Mouse (Mus musculus): ENCODE measurements around the gene Morn3.

Gene Morn3

DNA sequence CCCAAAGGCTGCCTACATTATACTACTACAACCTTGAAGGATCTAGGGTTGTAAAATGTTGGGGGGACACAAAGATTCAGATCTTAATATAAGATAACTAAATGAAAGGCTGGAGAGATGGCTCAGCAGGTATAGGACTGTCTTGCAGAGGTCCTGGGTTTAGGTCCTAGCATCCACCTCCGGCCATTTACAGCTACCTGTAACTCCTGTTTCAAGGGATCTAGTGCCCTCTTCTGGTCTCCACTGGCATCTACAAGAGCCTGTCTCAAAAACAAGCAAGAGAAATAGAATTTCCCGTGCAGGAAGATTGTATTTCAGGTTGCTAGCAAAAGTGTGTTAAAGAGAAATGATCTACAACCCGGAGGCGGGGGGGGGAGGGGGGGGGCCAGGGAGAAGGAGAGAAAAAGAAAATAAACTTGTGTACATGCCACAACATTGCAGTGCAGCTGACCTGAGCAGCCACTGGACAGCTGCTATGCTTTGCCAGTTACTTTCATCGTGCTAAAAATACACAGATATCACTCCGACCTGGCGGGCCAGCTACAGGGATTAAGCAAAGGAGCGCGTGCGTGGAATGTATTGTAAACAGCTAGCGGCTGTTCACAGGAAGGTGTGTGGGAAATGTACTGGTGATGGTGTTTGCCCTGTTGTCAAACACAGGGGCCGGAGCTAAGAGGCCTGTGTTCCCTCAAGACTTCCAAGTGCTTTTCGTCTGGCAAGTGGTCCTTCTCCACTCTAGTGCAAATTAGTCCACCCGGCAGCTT, 13.1 kb upstream of the Morn3 start:
- DNase-seq, result peak; percentile 87

DNA sequence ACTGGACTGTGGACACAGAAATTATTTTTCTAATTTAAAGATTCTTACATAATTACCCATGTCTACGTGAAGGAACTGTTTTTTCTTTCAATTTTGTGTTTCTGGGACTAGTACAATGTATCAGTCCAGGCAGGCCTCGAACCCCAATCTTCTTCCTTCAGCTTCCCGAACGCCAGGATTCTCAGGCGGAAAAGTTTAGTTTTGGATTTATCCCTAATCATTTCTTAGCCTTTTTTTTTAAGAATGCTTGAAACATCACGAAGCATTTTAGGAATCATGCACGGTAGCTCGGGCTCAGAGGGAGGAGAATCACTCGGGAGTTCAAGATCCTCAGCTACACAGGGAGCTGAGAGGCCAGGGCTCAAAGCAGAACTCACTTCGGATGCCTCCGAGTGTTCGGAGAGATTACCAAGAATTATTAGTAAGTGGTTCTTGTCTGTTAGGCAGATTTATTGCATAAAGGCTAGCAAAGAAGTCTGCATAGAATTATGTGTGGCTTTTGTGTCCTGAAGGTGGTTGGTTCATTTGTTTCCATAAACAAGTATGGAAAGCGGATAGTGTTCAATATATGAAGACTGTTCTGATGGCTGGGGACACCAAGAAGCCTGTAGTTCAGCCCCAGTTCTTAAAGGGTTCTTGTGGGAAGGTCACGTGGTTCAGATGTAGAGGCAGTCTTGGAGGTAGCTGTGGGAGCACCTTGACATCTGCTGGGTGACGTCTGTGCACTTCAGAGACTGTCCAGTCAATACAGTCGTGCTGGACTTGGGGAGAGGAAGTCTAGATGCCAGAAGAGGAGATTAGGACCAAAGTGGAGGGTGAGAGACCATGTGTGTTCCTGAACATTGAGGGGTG, 11.7 kb upstream of the Morn3 start:
- DNase-seq, result no peak

DNA sequence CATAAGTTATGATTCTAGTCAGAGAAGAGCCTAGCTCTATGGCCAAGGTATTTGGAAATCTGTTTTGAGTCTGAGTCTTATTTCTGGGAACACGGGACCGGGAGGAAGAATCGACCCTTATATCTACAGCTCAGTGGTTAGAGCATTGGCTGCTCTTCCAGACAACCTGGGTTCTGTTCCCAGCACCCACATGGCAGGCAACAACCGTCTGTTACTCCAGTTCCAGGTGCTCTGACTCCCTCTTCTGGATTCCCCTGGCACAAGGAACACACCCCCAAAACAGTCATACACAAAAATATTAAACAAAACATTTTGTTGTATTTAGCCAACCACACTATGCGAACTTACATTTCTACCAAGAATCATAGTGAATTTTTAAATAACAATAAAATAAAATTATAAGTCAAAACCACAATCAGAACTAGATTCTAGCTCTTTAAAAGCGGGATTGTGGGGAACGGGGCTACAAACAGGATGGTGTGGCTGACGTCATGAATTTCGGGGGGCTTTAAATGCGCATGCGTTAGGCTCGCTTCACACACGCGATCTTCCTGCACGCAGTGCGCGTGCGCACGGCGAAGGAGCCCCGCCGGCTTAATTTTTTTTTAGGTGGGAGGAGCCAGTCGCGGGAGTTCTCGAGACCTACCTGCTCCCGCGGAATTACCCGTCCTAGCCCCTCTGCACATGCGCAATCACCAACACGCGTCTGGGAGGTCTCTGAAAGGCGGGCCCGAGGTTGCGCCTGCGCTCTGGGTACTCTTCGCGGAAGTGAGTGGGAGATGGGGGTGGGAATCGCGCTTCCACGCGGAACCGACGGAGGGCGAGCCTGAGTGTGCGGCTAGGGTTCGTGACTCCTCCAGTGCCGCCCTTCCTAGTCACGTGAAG, 10.8 kb upstream of the Morn3 start:
- DNase-seq, result peak; percentile 100

DNA sequence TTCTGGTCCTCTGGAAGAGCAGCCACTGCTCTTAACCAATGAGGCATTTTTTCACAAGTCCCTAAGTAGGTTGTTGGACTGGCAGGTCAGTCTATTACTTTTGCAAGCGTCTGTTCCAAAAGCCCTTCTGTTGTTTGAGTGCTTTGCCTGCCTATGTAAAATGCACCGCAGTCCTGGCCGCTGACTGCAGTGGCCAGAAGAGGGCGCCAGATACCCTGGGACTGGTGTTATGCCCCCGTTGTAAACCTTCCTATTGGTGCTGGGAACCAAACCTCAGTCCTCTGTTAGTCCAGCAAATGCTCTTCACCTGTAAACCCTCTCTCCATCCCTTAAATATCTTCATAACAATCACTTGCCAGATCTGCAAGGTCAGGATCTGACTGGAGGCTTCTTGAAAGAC, 4.9 kb upstream of the Morn3 start:
- DNase-seq, result no peak

DNA sequence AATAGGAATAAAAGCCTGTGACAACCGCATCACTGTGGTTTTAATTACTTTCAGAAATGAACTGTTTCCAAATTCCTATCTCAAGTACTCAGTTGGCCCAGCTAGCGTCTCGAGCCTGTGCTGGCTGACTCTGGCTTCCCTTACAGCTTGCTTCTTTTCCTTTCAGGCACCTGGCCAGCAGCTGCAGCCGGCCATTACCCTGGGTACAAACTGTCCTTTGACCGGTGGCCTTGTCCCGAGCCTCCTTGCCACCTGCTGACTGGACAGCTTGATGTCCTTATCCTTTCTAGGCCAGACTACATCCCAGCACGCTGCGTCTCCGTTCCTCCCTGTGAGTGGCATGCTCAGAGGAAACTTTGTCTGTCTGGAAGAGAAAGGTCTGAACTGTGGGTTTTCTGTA, 4.1 kb upstream of the Morn3 start:
- peak; percentile 80 for DNase-seq

DNA sequence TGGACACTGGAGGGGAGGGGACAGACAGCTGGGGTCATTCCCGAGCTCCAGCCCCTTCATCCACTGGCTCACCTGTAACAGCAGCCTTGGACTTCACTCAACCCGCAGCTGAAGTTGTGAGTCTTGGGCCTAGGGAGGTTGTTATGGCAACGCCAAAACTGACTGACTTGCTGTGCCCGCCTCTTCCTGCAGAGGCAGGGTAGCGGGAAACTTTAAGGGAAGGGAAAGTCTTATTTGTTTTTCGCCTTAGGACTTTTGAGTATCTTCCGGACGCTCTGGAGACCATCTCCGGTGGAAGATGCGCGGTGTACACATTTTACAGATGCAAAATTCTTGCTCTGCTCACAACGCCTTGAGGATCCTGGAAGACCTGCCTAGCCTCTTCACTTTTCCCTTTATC, 2.5 kb upstream of the Morn3 start:
- DNase-seq, result no peak

DNA sequence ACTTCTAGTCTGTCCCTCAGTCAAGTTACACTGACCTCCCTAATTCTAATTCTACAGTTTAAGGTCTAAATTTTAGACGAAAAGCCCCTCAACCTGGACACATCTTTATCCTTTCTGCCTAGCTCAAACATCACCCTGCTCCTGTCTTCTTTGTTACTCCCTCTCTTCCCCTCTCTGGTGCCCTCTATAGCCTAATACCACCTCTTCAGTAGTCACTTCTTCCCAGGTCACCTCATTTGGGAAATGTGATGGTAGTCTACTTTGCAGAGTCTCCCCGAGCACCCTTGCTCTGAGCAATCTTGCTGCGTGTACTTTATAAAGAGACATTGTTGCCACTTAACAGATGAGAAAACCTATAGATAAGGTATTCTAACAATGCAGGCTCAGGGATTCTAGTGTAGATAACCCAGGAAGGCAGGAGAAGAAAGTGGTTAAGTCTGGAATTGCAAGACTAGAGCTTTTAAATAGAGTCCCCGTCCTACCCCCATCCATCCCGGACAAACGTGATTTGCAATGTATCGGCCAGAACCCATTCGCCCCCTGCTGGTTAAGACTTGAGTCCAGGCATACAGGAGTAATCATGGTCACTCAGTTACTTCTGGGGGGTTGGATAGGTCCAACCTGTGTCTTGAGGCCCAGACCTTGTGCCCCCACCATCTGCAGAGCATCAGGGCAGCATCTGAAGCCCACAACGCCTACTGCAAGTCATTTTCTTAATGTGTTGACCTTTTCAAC, 1.1 kb downstream of the Morn3 start:
- peak; percentile 82 for DNase-seq

DNA sequence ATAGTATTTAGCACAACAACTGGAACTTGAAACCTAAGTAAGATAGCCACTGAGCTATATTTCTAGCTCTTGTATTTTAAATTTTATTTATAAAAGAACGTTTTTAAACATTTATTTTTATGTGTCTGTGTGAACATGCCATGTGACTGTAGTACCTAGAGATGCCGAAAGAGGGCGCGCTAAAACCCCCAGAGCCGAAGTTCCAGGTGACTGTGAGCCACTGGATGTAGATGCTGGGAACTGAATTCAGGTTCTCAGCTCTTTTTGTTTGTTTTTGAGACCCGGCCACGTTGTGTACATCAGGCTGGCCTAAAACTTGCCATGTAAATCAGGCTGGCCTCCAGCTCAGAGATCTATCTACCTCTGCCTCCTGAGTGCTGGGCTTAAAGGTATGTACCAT, 3.0 kb downstream of the Morn3 start:
- no peak for DNase-seq

DNA sequence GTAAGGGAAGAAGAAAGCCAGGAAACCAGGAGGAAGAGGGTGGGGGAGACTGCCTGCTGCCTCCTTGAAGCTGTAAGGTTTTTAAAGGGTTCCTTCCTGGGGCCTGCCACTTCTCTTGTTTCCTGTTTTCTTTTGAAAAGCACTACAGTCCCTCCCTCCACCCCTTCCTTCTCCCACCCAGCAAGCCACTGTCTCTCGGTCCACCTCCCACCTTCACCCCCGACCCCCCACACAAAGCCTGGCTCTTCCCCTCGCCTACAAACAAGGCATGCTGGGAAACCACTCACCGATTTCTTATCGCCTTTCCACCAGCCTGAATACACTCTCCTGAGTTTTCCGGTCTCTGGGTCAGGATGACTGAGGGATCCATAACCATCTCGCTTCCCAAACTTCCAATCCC, 6.0 kb downstream of the Morn3 start:
- DNase-seq, result no peak

DNA sequence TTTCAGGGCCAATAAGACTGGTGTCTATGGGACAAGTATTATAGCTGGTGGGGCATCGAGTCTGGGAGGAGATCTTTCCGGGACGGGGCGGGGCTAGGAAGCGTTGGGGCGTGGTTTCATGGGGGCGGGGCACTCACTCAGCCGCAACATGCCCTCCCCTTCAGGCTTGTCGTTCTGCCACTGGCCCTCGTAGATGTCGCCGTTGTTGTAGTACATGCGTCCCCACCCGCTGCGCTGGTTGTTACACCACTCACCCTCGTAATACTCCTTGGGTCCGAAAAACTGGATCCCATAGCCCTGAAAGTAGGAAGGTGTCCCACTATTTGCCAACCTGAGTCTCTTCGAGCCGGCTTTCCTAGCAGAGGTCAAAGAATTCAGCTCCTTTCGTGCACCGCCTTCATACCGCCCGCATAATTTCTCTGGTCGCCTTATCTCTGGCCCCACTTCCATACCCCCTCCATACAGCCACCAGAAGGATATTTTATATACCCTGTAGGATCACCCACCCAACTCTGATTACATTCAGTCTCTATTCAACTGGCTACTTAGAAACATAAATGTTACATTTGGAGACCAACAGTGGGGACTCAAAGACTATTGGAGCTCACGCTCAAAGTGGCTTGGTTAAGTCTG, 7.6 kb downstream of the Morn3 start:
- peak; percentile 88 for DNase-seq

DNA sequence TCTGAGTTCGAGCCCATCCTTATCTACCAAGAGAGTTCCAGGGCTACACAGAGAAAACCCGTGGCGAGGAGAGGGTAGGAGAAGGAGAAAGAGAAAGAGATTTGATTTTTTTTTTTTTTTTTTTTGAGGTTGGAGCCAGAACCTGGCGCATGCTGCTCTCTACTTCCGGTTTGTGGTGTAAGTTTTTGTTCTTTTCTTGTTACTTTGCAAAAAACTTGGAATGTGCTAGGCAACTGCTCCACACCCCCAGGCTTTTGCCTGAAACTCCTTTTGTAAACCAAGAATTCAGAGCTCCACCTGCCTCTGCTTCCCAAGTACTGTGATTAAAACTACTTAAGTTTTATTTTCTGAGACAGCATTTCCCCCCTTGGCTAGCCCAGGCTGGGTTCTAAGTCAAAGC, 8.7 kb downstream of the Morn3 start:
- no peak for DNase-seq

DNA sequence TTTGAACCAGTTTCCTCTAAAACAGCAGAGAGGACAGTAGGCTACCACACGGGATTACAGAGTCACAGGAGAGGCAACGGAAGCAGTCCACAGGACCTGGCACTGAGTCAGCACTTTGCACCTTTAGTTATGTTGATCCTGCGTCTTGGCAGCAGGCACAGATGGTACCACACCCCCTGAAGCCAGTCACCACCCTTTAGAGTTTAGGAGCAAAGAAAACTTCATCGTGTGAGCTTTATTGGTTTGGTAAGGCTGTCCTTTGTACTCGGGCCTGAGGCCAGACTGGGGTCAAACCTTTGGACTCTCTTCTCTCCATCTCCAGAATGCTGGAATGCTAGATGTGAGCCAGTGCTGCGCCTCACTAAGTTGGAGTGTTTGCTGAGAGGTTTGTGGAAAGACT, 11.3 kb downstream of the Morn3 start:
- DNase-seq, result peak; percentile 97

DNA sequence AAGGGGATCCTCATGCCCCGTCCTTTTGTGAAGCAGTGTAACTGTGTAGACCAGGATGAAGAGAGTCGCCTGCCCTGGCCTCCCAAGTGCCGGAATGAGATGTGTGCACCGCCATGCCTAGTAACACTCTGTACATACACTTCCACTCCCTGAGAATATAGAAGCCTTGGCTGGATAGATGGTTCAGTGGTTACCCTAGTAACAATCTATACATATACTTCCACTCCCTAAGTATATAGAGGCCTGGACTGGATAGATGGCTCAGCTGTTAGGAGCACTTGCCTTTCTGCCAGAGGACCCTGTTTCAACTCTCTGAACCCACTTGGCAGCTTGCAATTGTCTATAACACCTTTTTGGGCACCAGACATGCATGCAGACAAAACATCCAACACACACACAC, 11.7 kb downstream of the Morn3 start:
- DNase-seq, result no peak

DNA sequence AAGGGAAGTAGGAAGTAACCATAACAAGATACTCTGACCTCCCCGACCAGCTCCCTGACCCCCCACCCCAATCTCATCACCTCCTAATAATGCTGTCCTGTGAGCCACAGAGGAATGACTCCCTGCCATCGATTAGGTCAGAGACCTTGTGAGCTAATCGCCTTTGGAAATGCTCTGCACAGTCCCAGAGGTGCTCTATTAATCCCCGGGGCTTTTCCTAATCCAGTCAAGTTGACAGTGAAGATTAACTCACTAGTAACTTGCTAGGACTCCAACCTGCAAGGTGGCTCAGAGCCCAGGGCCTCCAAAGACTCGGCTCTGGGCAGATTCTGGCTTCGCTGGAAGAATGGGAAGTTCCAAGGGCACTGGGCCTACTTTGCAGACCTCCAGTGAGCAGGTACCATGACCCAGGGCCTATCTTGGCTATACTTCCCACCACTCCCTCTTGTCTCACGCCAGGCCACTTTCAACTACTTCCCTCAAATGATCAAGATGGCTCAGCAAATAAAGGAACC, 13.1 kb downstream of the Morn3 start:
- DNase-seq, result peak; percentile 78

DNA sequence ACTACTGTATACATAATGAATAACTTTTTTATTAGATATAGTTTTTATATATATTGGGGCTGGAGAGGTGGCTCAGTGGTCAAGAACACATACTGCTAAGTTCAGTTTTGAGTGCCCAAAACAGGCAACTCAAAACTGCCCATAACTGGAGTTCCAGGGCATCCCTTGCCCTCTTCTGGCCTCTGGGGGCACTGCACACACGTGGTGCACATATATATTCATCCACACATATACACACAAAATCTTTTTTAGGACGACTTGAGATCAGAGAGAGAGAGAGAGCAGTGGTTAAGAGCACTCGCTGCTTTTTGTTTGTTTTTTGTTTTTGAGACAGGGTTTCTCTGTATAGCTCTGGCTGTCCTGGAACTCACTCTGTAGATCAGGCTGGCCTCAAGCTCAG, 15.5 kb downstream of the Morn3 start:
- DNase-seq, result no peak

DNA sequence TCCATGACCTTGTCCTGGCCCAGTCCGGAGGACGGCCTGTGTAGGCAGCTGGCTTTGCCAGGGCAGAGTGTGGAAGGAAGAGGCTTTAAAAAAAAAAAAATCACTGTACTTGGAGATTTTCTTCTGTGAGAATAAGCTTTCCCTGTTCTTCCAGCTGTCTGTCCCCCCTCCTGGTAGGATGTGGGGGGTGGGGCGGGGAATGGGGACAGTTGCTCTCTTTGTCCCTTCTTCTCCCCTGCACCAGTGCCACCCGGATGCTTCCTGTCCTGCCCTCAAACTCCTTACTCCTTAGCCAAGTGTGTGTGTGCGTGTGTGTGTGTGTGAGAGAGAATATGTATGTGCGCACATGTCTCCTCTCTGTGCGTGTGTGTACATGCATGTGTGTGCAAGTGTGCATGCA, 17.1 kb downstream of the Morn3 start:
- DNase-seq, result no peak

DNA sequence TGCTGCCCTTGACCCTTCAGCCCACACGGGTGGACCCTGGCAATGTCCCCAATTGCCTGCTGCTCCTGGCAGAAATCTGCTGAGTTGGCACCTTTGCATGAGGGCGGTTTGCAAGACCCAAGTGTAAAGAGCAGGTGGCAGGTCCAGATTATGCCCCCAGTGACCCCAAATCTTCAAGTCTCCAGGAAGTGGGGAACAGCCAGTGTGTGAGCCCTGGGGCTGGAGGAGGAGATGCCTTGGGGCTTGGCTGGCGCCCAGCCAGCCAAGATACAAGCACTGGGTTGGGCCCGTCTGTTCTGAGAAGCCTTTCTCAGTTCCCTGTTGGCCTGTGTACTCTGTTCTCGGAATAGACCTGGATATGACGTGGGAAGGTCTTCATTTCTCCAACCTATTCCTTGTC, 19.4 kb downstream of the Morn3 start:
- DNase-seq, result peak; percentile 61

DNA sequence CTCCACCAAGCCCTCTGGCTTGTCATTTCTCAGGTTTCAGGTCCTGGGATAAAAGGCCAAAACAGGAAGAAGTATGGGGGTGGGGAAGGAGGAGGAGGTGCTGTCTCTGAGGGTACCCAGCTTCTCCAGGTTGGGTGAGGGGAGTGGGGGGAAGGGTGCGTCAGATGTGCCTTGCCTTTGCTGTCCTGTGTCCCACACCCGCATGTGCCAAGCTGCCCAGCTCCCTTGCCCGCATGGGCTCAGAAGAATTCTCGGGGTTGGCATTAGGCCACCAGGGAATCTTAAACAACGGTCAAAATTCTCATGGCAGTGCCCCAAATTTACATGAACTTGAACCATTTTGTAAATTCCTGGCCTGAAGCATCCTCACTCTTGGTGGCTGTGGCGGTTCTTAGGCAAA, 20.4 kb downstream of the Morn3 start:
- no peak for DNase-seq

DNA sequence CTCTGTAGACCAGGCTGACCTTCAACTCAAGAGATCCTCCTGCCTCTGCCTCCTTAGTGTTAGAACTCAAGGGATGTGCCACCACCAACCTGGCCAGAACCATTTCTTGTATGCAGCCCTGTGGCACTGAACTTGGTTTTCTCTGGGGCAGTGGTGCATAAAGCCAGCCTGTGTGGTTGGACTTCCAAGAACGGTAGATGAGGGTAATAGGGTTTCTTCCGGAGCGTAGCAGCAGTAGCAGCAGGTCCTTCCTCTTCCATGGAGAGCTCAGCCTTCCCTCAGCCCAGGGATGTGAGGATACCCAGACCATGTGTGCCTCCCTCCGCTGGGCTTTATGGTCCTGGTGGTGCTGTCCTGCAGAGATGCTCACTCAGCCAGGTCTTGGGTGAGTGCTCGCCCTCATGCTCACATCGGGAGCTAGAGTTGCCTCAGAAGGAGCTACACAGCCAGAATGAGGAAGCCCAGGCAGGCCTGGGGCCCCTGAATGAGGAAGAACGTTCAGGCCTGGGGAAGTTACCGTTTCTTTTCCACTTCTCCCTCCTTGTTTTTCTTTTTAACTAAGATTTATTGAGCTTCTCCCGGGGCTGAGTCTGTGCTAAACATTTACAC, 21.7 kb downstream of the Morn3 start:
- DNase-seq, result no peak

DNA sequence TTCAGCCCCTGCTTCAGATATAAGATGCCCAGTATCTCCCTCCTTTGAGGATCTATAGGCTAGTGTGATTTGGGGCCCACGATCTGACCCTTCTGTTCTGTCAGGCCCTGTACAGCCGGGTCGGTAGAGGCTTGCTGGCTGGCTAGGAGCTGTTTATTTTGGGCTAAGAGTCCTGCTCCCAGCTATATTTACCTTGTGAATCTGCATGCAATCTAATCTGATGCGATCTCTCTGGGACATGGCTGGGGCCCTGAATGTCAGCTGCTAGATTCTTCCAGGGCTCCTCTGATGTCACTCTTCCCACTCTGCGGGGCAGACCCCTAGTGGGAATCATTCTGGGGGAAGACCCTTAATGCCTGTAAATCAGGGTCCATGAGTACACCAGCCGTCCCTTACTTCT, 22.5 kb downstream of the Morn3 start:
- DNase-seq, result no peak

DNA sequence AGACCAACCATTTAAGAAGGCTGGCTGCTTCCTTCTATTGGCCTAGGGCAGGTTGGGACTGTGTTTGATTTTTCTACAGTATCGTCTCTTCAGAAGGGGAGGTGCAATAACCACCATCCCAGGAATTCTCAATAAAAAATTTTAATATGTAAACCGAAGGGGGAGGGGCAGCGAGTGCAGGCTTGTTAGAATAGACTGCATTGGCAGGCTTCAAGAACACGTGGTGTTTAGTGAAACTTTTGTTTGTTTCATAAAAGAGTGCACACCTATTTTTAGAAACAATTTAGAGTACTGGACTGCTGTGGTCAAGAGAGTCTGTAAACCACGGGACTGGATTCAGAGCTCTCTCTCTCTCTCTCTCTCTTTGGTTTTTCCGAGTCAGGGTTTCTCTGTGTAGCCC, 23.8 kb downstream of the Morn3 start:
- DNase-seq, result peak; percentile 91

DNA sequence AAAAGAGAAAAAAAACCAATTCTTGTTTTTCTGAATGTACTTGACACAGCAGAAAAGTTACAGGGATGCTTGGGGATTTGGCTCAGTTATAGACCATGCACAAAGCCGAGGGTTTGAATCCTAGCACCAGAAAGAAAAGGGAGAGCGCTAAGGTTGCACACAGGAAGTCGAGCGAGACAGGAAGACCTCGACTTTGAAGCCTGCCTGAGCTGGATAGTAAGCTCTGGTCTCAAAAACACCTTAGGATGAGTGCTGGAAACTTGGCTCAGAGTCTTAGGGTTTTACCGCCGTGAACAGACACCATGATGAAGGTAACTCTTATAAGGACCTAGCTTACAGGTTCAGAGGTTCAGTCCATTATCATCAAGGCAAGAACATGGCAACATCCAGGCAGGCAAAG, 25.4 kb downstream of the Morn3 start:
- DNase-seq, result no peak

Measured in kidney, adult 9 months (tissue).